ENCODE assay signal across 11 mouse cellular contexts in the genomic region with DNA sequence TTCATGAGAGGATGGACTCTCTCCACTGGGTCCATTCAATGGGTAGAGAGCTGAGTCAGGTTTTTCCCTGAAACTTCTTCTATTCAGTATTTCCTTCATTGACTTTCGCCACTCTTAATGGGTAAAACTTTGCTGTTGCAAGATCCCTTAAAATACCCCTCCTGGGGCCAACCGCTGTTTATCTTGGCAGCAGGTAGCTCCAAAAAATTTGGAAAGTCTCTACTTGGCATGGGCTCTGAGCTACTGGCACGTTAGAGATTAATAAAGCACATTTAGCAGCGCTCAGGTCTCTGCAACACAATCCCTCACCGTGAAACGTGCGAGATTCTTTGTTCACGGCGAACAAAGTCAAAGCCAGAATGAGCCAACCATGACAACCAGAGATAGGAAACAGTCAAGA. TPM values are rescaled to one million over a fixed set of nuclear protein-coding genes. Genes with fewer than 3 reads are reported as not detected.
DNase-seq lines count a peak whose midpoint lies in the region; ATAC-seq lines count a peak whose summit lies in the region.
"Had no signal": no experiment of that assay in that cellular context is flagged by ENCODE, and none has a peak within 500 bp of the region (broad histone marks: within the 10 kb centered on the region; RNA-seq: fewer than 3 reads in every experiment).

No protein-coding gene starts in this region.

- no peak for ATAC-seq in heart, embryonic 15.5 days (replicated peaks; ENCODE audit: insufficient number of reproducible peaks, insufficient read depth, low FRiP score, low read depth)
- ATAC-seq in heart, embryonic 11.5 days (replicated peaks; ENCODE audit: insufficient number of reproducible peaks, low FRiP score, low TSS enrichment), result no peak
- ATAC-seq in hindbrain, embryonic 12.5 days (ENCODE audit: low FRiP score), result no peak
- no peak for ATAC-seq in frontal cortex, adult (ENCODE audit: low TSS enrichment)

- H3K36me3 ChIP-seq in heart, embryonic 15.5 days, result no peaks in the 10 kb centered on the region
- no peaks in the 10 kb centered on the region for H3K36me3 ChIP-seq in heart, embryonic 11.5 days (ENCODE audit: control insufficient read depth, insufficient read depth, low read length)
- H3K36me3 ChIP-seq in forebrain, embryonic 10.5 days (replicated peaks), result no peaks in the 10 kb centered on the region
- no peaks in the 10 kb centered on the region for H3K36me3 ChIP-seq in hindbrain, embryonic 12.5 days

- intact Hi-C loops in left cerebral cortex, postnatal 14 days (cut with DNase I), result no loop called here

- H3K9me3 ChIP-seq in heart, embryonic 15.5 days (replicated peaks), result no peaks in the 10 kb centered on the region
- H3K9me3 ChIP-seq in heart, embryonic 11.5 days (replicated peaks; ENCODE audit: control insufficient read depth, low read length), result no peaks in the 10 kb centered on the region
- no peaks in the 10 kb centered on the region for H3K9me3 ChIP-seq in forebrain, embryonic 10.5 days
- H3K9me3 ChIP-seq in hindbrain, embryonic 12.5 days (replicated peaks), result no peaks in the 10 kb centered on the region

- H3K4me3 ChIP-seq in heart, embryonic 15.5 days, result peak overlapping the region; percentile 26
- no peak overlapping the region for H3K4me3 ChIP-seq in heart, embryonic 11.5 days (ENCODE audit: low read depth, low read length)
- peak overlapping the region; percentile 52; the same call in 1 of the 2 replicates for H3K4me3 ChIP-seq in forebrain, embryonic 10.5 days
- H3K4me3 ChIP-seq in hindbrain, embryonic 12.5 days, result 0 out of 2 replicates have a peak overlapping the region, but pooled peaks have one; percentile 26

- WGBS in heart, embryonic 15.5 days, result 65% methylated on average over 9 of the region's 9 CpGs
- 73% methylated on average over 9 of the region's 9 CpGs for WGBS in heart, embryonic 11.5 days (ENCODE audit: insufficient replicate concordance)
- WGBS in forebrain, embryonic 10.5 days, result 75% methylated on average over 9 of the region's 9 CpGs
- WGBS in hindbrain, embryonic 12.5 days, result 56% methylated on average over 9 of the region's 9 CpGs

- peaks cover 19% of the 10 kb centered on the region for H3K4me1 ChIP-seq in heart, embryonic 15.5 days (replicated peaks)
- peaks cover 3% of the 10 kb centered on the region; the same call in 1 of the 2 replicates for H3K4me1 ChIP-seq in heart, embryonic 11.5 days (ENCODE audit: control insufficient read depth, insufficient read depth, low read length)
- peaks cover 42% of the 10 kb centered on the region for H3K4me1 ChIP-seq in forebrain, embryonic 10.5 days
- peaks cover 15% of the 10 kb centered on the region for H3K4me1 ChIP-seq in hindbrain, embryonic 12.5 days

- H3K4me2 ChIP-seq in heart, embryonic 15.5 days, result peak overlapping the region; percentile 50
- H3K4me2 ChIP-seq in heart, embryonic 11.5 days, result no peak overlapping the region
- peak overlapping the region; percentile 54 for H3K4me2 ChIP-seq in hindbrain, embryonic 12.5 days (replicated peaks)

- no peak for DNase-seq in forebrain, embryonic 10.5 days (ENCODE audit: extremely low spot score, low spot score)
- DNase-seq in lung, postnatal 14 days, result peak; percentile 28
- no peak for DNase-seq in left cerebral cortex, postnatal 14 days (ENCODE audit: low spot score in 2 of 2)
- no peak for DNase-seq in layer of hippocampus, postnatal 14 days (ENCODE audit: low spot score in 2 of 2)
- DNase-seq: thymus, postnatal 4 days had no signal

- no peak overlapping the region for H3K27ac ChIP-seq in heart, embryonic 15.5 days
- H3K27ac ChIP-seq in heart, embryonic 11.5 days (ENCODE audit: low read depth, low read length), result no peak overlapping the region
- H3K27ac ChIP-seq in forebrain, embryonic 10.5 days, result peak overlapping the region; percentile 40; the same call in 1 of the 2 replicates
- no peak overlapping the region for H3K27ac ChIP-seq in hindbrain, embryonic 12.5 days
- H3K27ac ChIP-seq: left cerebral cortex, adult 2 months had no signal

- H3K27me3 ChIP-seq in heart, embryonic 15.5 days, result no peaks in the 10 kb centered on the region
- no peaks in the 10 kb centered on the region for H3K27me3 ChIP-seq in heart, embryonic 11.5 days (ENCODE audit: control insufficient read depth, insufficient read depth, low read length)
- peaks cover 51% of the 10 kb centered on the region for H3K27me3 ChIP-seq in forebrain, embryonic 10.5 days (ENCODE audit: poor library complexity, severe bottlenecking)
- 0 out of 2 replicates have a peak, but pooled peaks cover 11% of the 10 kb centered on the region for H3K27me3 ChIP-seq in hindbrain, embryonic 12.5 days

- peak overlapping the region; percentile 19; the same call in 1 of the 2 replicates for H3K9ac ChIP-seq in heart, embryonic 15.5 days
- H3K9ac ChIP-seq in heart, embryonic 11.5 days (ENCODE audit: low read depth, low read length), result no peak overlapping the region
- no peak overlapping the region for H3K9ac ChIP-seq in hindbrain, embryonic 12.5 days

RNA-seq across cellular contexts. Expression of gene Nckap5, which starts 1.6 kb away (rescaled TPM):
- polyA plus RNA-seq in heart, embryonic 15.5 days (2015; fragmentation: Nextera tagmentation; extraction: Ambion mirVana), result 7.5 and 8.8 TPM in 2 replicates
- polyA plus RNA-seq in heart, embryonic 11.5 days (2014; fragmentation: Nextera tagmentation; extraction: Ambion mirVana), result 1.6 and 3.2 TPM in 2 replicates
- 6.3 and 7.7 TPM in 2 replicates for polyA plus RNA-seq in forebrain, embryonic 10.5 days (2016; fragmentation: Nextera tagmentation; extraction: Ambion mirVana)
- polyA plus RNA-seq in hindbrain, embryonic 12.5 days (2016; fragmentation: Nextera tagmentation; extraction: Ambion mirVana), result 21.3 and 24.1 TPM in 2 replicates
- total RNA-seq in left cerebral cortex, postnatal 14 days (2021), result 1 to 10 TPM; 6.6 to 8.0 TPM
- total RNA-seq in layer of hippocampus, postnatal 14 days (2021), result 10 to 100 TPM; 14.8 to 19.8 TPM
- total RNA-seq: hematopoietic stem cell, adult 5-6 weeks had no signal
